Mouse (Mus musculus) liver, embryonic 12.5 days (tissue): Measurements from ENCODE around the gene Hils1. TPM values are rescaled to one million over a fixed set of nuclear protein-coding genes. Genes with fewer than 3 reads are reported as not detected.
"Not testable (repeated sequence)": the region's sequence is repeated elsewhere in the genome, so short reads cannot be mapped to it uniquely, and the experiment has no call there.

ENCODE experiments used
- ATAC-seq: fragments of 200-750 bp; cut with Nextera tagmentation; 2 replicates; pipeline ENCODE4 v1.8.0; 2017; ENCODE audit warnings: moderate number of reproducible peaks, mild to moderate bottlenecking, moderate library complexity
- H3K27ac ChIP-seq: fragments of 300-500 bp; sonication (generic); 2 replicates; pipeline ENCODE4 v1.5.1; 2016; ENCODE audit warnings: mild to moderate bottlenecking
- H3K27me3 ChIP-seq: fragments of 300-500 bp; sonication (generic); replicated peaks from 2 replicates; pipeline ENCODE4 v1.6.1; 2016; ENCODE audit warnings: mild to moderate bottlenecking, moderate library complexity
- H3K36me3 ChIP-seq: fragments of 300-500 bp; sonication (generic); 2 replicates; pipeline ENCODE4 v1.6.1; 2016; ENCODE audit warnings: mild to moderate bottlenecking, moderate library complexity
- H3K4me1 ChIP-seq: fragments of 300-500 bp; sonication (generic); 2 replicates; pipeline ENCODE4 v1.6.1; 2016
- H3K4me2 ChIP-seq: fragments of 300-500 bp; sonication (generic); 2 replicates; pipeline ENCODE4 v1.6.1; 2016; ENCODE audit warnings: mild to moderate bottlenecking, moderate library complexity
- H3K4me3 ChIP-seq: fragments of 300-500 bp; sonication (generic); 2 replicates; pipeline ENCODE4 v1.5.1; 2016; ENCODE audit warnings: mild to moderate bottlenecking, moderate library complexity
- H3K9ac ChIP-seq: fragments of 300-500 bp; sonication (generic); 2 replicates; pipeline ENCODE4 v1.6.1; 2016; ENCODE audit warnings: mild to moderate bottlenecking, moderate library complexity
- H3K9me3 ChIP-seq: fragments of 300-500 bp; sonication (generic); replicated peaks from 2 replicates; pipeline ENCODE4 v1.6.1; 2016; ENCODE audit warnings: mild to moderate bottlenecking, moderate library complexity
- WGBS: fragments of 180-500 bp; shearing (Covaris S2); methylation state at CpG from one replicate; pipeline ENCODE4 v1.1.7; 2016; ENCODE audit not compliant: insufficient replicate concordance; 5-methylcytosine and 5-hydroxymethylcytosine counted together
- polyA plus RNA-seq: library from polyadenylated mRNA; unstranded; fragments of >200 nt; fragmentation: Nextera tagmentation; extraction: Ambion mirVana; gene quantifications from 2 replicates; pipeline ENCODE4 v1.2.1, GENCODE M21; 2016

The Hils1 gene
- polyA plus RNA-seq, 1 experiment from 2014 or later: not detected

GRCm38 (mm10) chr11:95008661-95009628 is 41.6 kb downstream of the Hils1 start:
- 30% methylated on average over 15 of the region's 15 CpGs for WGBS
- H3K4me1 ChIP-seq: peaks cover 78% of the 10 kb centered on the region

GRCm38 (mm10) chr11:95009629-95010014 is 42.2 kb downstream of the Hils1 start, which contains the start of gene Samd14:
Gene Samd14, plus strand, starts transcription at chr11:95009879.
- Histone ChIP-seq H3K9me3 (no peaks in the 10 kb centered on the region), H3K27ac (peak within 1 kb of the TSS; percentile 100), H3K27me3 (peaks cover 6% of the 10 kb centered on the region; the same call in 1 of the 2 replicates), H3K4me3 (peak within 1 kb of the TSS; percentile 96), H3K4me2 (peak within 1 kb of the TSS; percentile 93), H3K36me3 (peaks cover 34% of the 10 kb centered on the region), H3K9ac (peak within 1 kb of the TSS; percentile 99), H3K4me1 (peaks cover 78% of the 10 kb centered on the region)
- under 1% methylated on average over 28 of the region's 32 CpGs for WGBS
- ATAC-seq: peak; percentile 21

More at GRCm38 (mm10) chr11:95008661-95009628, 41.6 kb downstream of the Hils1 start:
- Histone ChIP-seq H3K9ac (peak overlapping the region; percentile 99), H3K9me3 (no peaks in the 10 kb centered on the region), H3K27ac (peak overlapping the region; percentile 100), H3K36me3 (peaks cover 34% of the 10 kb centered on the region), H3K4me2 (peak overlapping the region; percentile 93), H3K4me3 (peak overlapping the region; percentile 96), H3K27me3 (peaks cover 6% of the 10 kb centered on the region; the same call in 1 of the 2 replicates)
- ATAC-seq: no peak

- Histone ChIP-seq H3K4me2 (peak overlapping the region; percentile 93), H3K9me3 (no peaks in the 10 kb centered on the region), H3K27me3 (peaks cover 6% of the 10 kb centered on the region; the same call in 1 of the 2 replicates), H3K4me1 (peaks cover 78% of the 10 kb centered on the region), H3K36me3 (peaks cover 34% of the 10 kb centered on the region), H3K27ac (peak overlapping the region; percentile 100), H3K9ac (peak overlapping the region; percentile 99), H3K4me3 (peak overlapping the region; percentile 96)
- no peak for ATAC-seq
- under 1% methylated on average over 30 of the region's 40 CpGs for WGBS
Measured at GRCm38 (mm10) chr11:95010141-95010739, 42.8 kb downstream of the Hils1 start.

- peak overlapping the region; percentile 96 for H3K4me3 ChIP-seq
- H3K9ac ChIP-seq: peak overlapping the region; percentile 99
- H3K4me1 ChIP-seq: peaks cover 78% of the 10 kb centered on the region
- H3K9me3 ChIP-seq, H3K27me3 ChIP-seq, ATAC-seq: not testable (repeated sequence)
- 5% methylated on average over 4 of the region's 4 CpGs for WGBS
- H3K27ac ChIP-seq: peak overlapping the region; percentile 100
- H3K4me2 ChIP-seq: peak overlapping the region; percentile 93
- H3K36me3 ChIP-seq: peaks cover 34% of the 10 kb centered on the region
Measured at GRCm38 (mm10) chr11:95010841-95011403, 43.5 kb downstream of the Hils1 start.

- peaks cover 78% of the 10 kb centered on the region for H3K4me1 ChIP-seq
- peak overlapping the region; percentile 99 for H3K9ac ChIP-seq
- 19% methylated on average over 1 of the region's 1 CpGs for WGBS
- H3K27me3 ChIP-seq: peaks cover 6% of the 10 kb centered on the region; the same call in 1 of the 2 replicates
- peak overlapping the region; percentile 93 for H3K4me2 ChIP-seq
- peak overlapping the region; percentile 96 for H3K4me3 ChIP-seq
- H3K9me3 ChIP-seq: no peaks in the 10 kb centered on the region
- peak overlapping the region; percentile 100 for H3K27ac ChIP-seq
- no peak for ATAC-seq
- H3K36me3 ChIP-seq: peaks cover 37% of the 10 kb centered on the region
Measured at GRCm38 (mm10) chr11:95011416-95011815, 44.0 kb downstream of the Hils1 start.

- Histone ChIP-seq H3K27me3 (peaks cover 6% of the 10 kb centered on the region; the same call in 1 of the 2 replicates), H3K4me2 (peak overlapping the region; percentile 93), H3K9me3 (no peaks in the 10 kb centered on the region), H3K9ac (peak overlapping the region; percentile 99), H3K27ac (peak overlapping the region; percentile 100), H3K36me3 (peaks cover 44% of the 10 kb centered on the region), H3K4me1 (peaks cover 78% of the 10 kb centered on the region), H3K4me3 (peak overlapping the region; percentile 96)
- peak; percentile 97 for ATAC-seq
- WGBS: 10% methylated on average over 3 of the region's 3 CpGs
Measured at GRCm38 (mm10) chr11:95012075-95012474, 44.7 kb downstream of the Hils1 start.

GRCm38 (mm10) chr11:95012487-95012886 is 45.1 kb downstream of the Hils1 start:
- Histone ChIP-seq H3K9ac (peak overlapping the region; percentile 74), H3K9me3 (no peaks in the 10 kb centered on the region), H3K36me3 (peaks cover 48% of the 10 kb centered on the region), H3K4me3 (peak overlapping the region; percentile 96), H3K27me3 (peaks cover 6% of the 10 kb centered on the region; the same call in 1 of the 2 replicates), H3K27ac (peak overlapping the region; percentile 100), H3K4me1 (peaks cover 78% of the 10 kb centered on the region), H3K4me2 (peak overlapping the region; percentile 93)
- no peak for ATAC-seq
- WGBS: 32% methylated on average over 3 of the region's 3 CpGs

- Histone ChIP-seq H3K4me1 (peaks cover 86% of the 10 kb centered on the region), H3K27me3 (peaks cover 25% of the 10 kb centered on the region), H3K9ac (peak overlapping the region; percentile 57), H3K9me3 (no peaks in the 10 kb centered on the region), H3K27ac (peak overlapping the region; percentile 75), H3K4me2 (peak overlapping the region; percentile 93), H3K36me3 (peaks cover 78% of the 10 kb centered on the region), H3K4me3 (peak overlapping the region; percentile 15; the same call in 1 of the 2 replicates)
- no peak for ATAC-seq
- WGBS: 67% methylated on average over 3 of the region's 3 CpGs
Measured at GRCm38 (mm10) chr11:95015484-95015883, 48.1 kb downstream of the Hils1 start.

Other genes with a start within 250 kb of the Hils1 start
- gene Cdc34b, start 225.8 kb upstream of the Hils1 start, polyA plus RNA-seq: 0.11 TPM in 1 of 2 replicates, not detected in the other
- gene Tmem92, start 184.9 kb upstream of the Hils1 start, polyA plus RNA-seq: not detected in 2 replicates
- gene Col1a1, start 31.4 kb upstream of the Hils1 start, polyA plus RNA-seq: 135 and 153 TPM in 2 replicates
- 0.17 TPM in 1 of 2 replicates, not detected in the other for gene Sgca, start 8.7 kb downstream of the Hils1 start, polyA plus RNA-seq
- 13.4 and 14.1 TPM in 2 replicates for gene Ppp1r9b, start 23.4 kb downstream of the Hils1 start, polyA plus RNA-seq
- 53.8 and 56.7 TPM in 2 replicates for gene Samd14, start 42.3 kb downstream of the Hils1 start, polyA plus RNA-seq
- gene Pdk2, start 73.8 kb downstream of the Hils1 start, polyA plus RNA-seq: 10.0 and 11.0 TPM in 2 replicates
- 2.8 and 3.6 TPM in 2 replicates for gene Itga3, start 109.2 kb downstream of the Hils1 start, polyA plus RNA-seq
- gene Dlx3, start 152.5 kb downstream of the Hils1 start, polyA plus RNA-seq: 0.05 and 0.08 TPM in 2 replicates
- gene Dlx4, start 178.7 kb downstream of the Hils1 start, polyA plus RNA-seq: 0.06 TPM in 1 of 2 replicates, not detected in the other